Mouse (Mus musculus) R1 (cell line): ENCODE data around the gene Ncbp3.

Source experiments
- DNase-seq: peaks from one replicate; pipeline ENCODE4 v3.0.0-alpha.2; 2018; ENCODE audit warnings: low read depth, low spot score

Gene Ncbp3

DNA sequence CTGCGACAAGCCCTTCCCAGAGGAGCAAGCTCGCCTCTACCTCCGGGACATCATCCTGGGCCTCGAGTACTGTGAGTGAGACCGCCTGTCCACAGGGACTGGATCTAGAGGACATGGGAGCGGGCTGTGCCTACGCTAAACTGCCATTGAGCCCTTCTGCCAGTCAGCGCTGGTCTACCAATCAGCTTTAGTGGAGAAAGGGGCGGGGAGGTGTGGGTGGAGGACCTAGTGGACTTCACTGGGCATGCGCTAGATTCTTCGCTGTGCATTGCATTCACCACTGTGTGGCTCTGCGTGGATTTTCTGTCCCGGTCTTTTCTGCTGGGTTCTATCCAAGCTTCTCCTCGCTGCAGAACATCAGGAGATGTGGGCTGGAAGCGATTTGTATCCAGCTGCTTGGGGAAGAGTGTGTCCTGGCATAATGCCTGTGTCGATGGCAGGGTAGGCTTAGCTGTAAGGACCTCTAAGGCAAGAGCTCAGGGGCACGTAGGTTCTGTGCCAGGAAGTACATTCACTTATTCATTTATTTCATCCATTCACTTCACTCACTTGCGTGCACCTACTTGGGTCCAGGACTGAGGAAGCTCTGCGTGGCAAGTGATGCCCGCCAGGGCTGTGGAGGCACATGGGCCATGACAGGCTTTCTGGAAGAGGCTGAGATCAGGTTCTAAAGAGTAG is 16.6 kb upstream of the Ncbp3 start:
- DNase-seq = peak; percentile 89

DNA sequence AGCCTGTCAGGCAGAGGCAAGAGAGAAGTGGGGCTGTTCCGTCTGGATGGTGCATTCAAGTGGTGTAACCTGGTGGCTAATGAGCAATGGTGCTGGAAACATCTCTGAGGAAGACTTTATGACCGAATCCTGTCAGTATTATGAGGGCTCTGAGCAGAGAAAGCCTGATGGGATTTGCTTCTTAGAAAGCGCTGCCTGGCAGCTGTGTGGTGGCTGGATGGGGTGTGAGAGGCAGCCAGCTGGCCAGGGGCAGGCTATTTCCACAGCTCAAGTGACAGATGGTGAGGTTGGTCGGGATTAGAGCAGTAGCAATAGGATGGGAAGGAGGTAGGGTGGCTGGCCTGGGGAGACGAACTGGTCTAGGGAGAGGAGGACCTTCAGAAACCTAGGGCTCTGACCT is 16.0 kb upstream of the Ncbp3 start:
- no peak for DNase-seq

DNA sequence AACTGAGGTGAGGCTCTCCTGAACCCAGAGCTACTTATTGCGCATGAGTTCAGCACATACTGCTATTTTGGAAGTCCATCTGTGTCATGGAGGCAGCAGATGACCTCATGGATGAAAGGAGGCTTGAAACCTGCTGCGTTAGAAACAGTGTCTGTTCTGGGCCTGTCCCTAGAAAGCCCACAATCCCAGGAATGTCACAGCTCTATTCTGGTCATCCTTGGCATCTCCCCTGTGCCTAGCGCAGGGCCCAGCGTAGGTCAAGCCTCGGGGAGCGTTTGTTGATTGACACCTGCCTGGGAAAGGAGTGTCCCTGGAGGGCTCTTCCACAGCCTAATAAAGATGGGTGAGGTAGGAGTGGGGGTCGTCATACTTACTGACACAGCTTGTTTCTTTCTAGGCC is 11.5 kb upstream of the Ncbp3 start:
- no peak for DNase-seq

DNA sequence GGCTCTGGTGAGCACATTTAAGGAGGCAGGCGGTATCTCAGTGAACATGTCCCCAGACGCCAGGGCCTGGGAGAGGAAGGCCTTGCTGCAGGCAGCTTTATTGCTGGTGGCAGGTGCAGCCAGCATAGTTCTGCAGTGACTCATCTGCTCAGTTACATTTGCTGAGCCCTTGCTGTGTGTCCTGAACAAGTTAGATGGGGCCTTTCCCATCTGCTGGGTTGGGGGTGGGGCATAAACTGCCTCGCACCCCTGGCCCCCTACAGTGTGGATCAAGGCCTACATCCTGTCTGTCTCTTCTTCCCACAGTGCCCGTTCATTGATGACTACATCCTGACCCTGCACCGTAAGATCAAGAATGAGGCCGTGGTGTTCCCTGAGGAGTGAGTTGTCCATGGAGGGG is 10.7 kb upstream of the Ncbp3 start:
- DNase-seq = peak; percentile 92

DNA sequence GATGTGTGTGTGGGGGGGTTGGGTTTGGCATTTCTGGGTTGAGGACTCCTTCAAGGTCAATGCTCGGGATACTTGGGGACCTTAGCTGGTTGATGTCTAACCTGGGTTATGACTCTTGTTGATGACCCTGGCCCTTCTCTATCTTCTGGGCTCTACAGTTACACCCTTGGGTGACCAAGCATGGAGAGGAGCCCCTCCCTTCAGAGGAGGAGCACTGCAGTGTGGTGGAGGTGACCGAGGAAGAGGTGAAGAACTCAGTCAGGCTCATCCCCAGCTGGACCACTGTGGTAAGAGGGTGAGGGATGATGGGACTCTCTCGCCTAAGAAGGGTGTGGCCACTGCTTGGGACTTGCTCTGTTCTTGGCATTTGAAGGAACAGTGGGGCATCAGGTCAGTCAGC is 9.9 kb upstream of the Ncbp3 start:
- DNase-seq = no peak

DNA sequence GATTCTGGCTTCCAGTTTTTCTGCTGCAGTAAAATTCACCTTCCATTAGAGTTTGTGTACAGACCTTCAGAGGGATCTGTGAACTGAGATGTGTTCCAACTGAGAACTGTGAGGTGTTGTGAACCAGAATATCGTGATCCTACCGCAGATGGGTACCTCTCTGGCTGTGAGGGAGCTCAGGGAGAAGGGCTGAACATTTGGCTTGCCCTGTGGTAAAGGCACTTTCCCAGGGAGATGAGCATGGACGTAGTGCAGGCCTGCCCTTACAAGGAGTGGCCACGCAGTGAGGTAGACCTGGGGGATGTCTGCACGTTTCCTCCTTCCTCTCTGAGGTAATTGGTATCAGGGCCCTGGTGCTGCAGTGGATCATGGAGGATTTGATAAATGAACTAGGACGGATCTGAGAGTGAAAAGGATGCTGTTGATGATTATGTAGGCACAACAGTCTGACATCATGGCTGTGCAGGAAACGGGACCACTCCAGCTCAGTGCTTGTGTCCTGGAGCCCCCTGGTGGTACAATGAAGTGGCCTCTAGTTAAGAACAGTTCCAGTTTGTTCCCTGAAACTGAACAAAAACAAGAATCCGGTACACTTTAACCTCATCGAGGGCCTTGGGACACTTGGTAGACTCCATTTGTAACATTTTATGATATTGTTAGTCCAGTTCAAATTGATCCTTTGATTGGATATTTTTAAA is 8.3 kb upstream of the Ncbp3 start:
- DNase-seq = peak; percentile 70

DNA sequence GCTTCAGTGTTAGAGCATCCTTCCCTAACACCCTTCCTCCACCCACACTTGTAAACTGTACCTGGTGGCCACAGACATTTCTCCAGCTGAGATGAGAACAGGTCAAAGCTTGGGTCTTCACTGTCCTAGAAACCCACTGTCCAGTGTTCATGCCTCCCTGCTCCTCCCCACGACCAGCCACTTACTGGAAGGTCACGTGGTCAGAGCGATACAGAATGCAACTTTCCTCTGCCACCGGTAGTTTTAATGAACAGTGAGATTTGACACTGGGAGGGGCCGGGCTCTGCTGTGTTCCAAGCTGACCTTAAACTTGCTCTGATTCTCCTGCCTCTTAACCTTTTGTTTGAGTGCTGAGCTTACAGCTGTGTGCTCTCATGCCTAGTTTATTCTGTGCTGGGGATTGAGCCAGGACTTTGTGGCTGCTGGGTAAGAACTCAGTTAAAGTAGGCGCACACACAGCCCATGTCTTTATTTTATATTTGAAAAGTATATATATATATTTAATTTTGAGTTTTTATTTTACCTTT is 3.3 kb upstream of the Ncbp3 start:
- DNase-seq = peak; percentile 19

DNA sequence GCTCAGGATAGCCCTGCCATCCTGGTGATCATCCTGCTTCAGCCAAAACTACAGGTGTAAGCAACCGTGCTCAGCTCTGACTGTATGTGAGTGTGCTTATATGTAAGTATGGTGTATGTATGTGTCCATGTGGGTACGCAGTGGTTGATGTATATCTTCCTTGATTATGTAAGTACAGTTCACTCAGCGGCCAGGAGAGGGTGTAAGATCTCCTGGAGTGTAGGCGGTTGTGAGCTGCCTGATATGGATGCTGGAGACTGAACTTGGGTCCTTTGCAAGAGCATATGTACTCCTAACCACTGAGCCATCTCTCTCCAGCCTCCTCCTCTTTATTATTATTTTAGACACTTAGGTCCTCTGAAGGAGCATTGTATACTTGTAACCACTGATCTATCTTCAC is 2.8 kb upstream of the Ncbp3 start:
- DNase-seq = peak; percentile 77

DNA sequence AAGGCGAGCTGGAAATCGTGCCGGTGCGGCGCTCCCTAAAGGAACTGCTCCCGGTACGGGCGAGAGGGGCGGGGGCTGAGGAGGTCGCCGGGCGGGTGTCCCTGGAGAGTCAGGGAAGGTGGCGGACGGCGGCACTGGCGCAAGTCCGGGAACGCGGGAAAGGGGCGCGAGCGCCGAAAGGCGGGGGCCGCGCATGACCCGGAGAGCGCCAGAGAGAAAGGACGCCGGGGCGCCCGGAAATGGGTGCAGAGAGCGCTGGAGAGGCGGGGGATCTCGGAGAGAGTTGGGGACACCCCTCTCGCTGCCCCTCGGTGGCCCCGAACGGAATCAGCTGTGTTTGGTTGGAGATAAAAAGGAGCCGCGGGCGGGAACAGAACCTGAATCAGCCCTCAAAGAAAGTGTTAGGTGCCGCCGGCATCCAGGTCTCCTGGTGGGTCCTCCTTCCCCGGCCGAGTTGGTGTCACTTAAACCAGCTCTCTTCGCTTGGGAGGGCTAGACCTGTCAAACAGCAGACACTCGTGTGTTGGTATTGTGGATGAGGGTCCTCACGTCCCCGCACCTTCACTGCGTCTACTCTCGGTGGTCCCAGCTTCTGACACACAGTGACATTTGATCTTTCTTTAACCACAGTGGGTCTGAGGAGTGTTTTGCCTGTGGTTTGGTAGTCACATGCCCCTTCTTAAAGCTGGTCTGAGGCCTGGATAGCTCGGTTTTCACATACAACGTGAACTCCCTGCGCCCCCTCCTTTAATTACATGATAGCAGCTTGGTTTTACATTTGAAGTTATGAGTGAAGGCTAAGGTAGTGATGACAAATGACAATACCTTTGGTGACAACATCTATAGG is 670 bp downstream of the Ncbp3 start:
- DNase-seq = no peak

DNA sequence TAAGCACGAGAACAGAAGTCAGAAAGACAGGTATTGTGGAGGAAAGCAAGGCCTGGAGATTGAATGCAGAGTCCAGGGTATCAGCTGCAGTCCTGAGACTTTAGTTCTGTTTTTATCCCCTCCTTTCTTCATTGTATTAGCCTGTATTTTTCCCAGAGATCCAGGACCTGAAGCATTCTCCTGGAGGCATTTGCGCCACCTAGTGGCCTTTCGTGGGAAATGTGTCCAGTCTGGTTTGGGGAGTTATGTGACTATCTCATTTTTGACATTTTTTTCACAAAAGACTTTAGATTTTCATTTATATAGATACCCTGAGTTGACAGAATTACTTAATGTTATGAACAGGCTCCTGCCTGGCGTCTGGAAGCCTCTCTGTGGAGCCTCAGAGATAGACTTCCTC is 1.8 kb downstream of the Ncbp3 start:
- DNase-seq = peak; percentile 85

DNA sequence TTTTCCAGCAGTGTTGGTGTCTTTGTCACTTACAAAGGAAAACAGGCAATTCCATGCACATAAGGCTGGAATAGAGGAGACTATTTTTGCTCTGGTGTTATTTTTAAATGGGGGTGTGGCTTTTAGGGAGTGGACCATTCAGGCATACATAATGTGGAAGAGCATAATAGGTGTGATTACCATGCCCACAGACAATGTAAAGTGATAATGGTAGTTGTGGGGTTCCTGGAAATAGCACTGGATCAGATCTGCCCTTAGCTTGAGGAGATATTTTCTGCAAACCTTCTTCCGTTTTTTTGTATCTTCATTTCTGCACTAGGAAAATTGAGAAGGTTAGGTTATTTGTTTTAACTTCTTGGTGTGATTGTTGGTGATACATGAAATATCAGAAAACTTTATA is 5.2 kb downstream of the Ncbp3 start:
- DNase-seq = no peak

DNA sequence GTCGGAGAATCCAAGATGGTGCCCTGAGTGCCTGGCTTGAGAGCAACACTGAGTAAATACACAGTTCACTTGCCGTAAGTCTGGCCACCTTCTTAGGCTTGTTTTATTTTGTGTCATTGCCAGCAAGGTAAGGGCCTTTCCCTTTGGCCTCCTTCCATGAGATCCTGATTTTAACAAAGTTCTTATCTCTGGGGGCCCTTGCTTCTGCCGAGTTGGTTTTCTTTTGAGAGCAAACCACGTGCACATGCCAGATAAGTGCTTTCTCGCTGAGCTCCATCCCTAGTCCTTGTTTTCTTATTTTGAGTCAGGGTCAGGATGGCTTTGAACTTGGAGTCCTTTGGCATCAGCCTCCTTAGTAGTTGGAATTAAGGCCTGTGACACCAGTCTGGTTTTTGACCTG is 10.1 kb downstream of the Ncbp3 start:
- DNase-seq = no peak

DNA sequence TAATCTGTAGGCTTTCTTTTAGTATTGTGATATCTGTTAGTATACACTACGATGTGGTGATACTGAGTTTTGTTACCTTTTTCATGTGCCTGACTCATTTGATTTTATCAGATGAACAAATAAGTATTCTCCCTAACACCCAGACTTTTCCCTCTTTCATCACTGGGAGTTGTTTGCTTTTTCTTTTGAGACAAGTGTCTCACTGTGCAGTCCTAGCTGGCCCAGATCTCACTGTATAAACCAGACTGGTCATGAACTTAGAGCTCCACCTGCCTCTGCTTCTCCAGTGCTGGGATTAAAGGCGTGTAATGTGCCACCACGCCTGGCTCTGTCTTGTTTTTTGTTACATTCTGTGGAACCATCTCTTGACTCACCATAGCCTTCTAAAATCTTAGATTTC is 12.0 kb downstream of the Ncbp3 start:
- DNase-seq = no peak

DNA sequence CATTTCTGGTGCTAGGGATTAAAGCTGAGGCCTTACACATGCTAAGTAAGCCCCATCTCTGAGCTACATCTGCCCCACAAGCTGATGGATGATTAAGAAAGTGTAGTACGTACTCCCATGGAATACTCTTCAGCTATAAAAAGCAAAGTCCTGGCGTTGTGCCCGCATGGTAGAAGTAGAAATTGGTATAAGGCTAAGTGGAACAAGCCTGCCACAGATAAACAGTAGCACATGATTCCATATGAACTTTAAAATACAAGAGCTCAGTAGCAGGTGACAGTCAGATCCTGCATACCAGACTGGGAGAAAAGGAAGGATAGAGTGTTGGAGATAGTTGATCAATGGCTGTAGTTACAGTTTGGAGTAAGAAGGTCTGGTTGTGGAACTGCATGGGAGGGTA is 13.8 kb downstream of the Ncbp3 start:
- no peak for DNase-seq

DNA sequence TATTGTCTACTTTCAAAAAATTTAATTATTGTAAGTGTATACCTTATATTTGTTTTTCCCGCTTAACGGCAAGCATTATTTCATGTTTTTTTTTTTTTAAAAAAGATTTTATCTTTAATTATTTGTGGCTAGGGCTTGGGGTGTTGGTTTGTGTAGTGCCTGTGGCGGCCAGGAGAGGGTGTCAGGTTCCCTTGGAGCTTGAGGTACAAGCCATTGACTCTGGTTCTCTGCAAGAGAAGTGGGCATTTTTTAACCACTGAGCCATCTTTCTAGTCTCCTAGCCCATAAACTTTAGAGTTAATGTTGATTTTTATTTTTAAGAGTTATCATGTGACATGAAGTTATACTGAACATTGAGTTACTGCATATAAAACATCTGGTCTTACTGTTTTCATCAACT is 24.3 kb downstream of the Ncbp3 start:
- DNase-seq = peak; percentile 53

DNA sequence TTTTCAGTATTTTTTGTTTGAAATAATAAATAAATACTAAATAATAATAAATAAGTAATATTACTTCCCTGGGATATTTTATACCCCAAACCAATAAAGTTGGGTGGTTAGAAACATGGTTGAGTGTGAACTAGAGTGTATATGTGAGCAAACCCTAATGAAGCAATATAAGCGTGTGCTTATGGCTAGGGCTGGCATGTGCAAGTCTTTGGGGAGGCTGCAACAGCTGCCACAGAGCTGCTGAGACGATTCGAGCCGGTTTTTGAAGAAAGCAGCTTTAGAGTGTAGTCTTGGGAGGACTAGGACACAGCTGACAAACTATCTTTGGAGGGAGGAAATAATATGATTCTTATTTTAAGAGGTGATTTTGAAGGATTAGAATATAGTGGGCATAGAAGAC is 28.7 kb downstream of the Ncbp3 start:
- no peak for DNase-seq

DNA sequence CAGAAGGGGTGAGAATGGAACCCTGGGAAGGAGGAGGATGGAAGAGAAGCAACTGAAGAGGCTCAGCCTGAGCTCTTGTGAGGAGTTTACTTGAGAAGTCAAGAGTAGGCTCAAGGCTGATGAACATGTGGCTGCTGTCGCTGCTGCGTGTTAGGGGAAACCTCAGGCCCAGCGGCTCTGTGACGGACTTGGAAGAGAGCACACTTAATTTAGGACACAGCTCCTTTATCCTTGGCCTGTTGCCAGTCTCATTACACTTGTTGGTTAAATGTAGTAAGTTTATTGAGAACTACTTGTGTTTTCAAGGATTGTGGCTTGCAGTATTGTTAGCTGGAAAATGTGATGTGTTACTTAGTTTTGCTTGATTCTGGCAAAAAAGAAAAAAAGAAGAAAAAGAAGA is 29.1 kb downstream of the Ncbp3 start:
- no peak for DNase-seq

DNA sequence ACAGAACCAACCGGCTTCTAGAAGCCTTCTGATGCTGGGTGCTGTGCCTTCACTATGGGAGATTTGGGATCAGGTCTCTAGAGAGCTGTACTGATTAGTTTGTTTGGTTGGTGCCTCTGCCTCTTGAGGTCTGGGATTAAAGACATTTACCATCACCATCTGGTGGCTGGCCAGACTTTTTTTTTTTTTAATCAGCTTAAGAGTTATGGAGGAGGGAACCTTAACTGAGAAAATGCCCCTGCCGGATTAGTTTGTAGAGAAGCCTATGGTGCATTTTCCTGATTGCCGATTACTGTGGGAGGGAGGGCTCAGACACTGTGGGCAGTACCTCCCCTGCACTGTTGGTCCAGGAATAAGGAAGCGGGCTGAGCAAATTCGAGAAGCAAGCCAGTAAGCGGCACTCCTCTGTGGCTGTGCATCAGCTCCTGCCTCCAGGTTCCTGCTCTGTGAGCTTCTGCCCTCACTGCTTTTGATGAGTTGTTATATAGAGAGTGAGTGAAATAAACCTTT is 29.7 kb downstream of the Ncbp3 start:
- no peak for DNase-seq

DNA sequence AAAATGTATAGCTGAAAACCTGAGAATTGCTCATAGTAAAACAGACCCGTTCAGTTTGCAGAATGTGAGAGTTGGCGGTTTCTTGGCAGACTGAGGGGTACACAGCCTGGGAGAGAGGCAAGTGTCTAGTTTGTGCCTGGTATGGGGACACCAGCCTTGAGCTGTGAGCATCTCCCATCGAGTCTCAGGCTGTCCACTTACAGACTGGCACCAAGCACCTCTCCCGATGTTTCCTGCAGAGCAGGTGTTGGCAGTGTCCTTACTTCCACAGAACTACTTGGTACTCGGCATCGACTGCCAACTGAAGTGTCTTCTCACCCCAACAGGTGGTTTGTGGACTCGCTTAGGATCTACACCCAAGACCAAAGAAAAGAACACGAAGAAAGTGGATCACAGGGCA is 31.0 kb downstream of the Ncbp3 start:
- DNase-seq = no peak

DNA sequence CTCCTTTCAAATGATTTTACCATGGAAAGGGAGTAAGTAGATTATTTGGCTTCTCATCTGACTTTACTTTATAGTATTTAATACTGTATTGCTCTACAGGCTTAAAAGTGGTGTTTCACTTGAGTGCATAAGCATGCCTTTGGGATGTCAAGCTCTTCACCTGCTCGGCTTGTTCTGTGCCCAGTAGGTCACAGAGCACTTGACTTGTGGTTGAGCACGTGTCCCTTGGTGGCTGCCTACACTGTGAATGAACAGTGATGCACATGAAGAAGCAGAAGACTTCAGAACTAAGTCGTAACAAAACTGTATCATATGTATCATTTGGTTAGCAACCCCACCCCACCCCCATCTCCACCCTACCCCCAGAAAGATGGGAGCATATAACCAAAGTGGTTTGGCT is 32.7 kb downstream of the Ncbp3 start:
- no peak for DNase-seq

DNA sequence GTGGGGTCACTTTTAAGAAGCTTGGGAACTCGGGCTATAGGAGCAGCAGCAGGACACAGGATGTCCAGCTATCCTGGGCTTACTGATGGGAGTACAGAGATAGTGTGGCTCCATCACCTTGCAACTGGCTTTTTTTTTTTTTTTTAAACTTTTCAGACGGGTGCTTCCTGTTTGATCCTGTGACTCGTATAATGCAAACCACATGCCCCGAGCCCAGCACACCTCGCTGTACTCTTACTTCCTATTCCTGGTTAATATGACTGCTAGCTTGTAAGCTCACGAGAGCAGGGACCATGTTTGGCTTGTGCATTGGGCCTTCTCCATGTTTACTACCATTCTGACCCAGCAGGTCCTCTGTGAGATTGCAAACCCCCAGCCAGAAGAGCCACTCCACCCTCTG is 36.7 kb downstream of the Ncbp3 start:
- no peak for DNase-seq

DNA sequence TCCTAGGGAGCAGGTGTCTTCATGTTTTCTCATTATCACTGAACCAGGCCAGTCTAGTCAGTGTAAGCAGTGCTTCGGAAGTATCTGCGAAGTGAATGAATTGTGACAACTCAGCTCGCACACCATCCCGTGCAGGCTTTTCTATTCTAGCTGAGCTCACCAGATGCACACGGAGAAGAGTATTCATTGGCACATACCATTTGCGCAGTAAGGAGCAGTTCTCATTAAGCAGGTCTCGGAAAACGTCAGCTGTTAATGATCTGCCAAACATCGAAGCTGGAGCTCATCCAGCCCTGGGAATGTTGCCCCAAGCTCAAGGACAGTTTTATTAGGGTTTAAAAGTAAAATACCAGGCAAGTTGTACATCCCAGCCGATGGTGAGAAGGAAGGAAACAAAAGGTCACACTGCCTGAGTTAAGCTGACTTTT is 37.2 kb downstream of the Ncbp3 start:
- no peak for DNase-seq
